Mouse (Mus musculus) bone marrow macrophage, adult 2 months (primary cell): ENCODE data around the gene Kalrn.

Experiments used
- CTCF ChIP-seq: IDR thresholded peaks from 2 replicates; pipeline ENCODE4 v1.5.1; 2012; ENCODE audit warnings: low read depth, mild to moderate bottlenecking, low read length, moderate library complexity
- POLR2A ChIP-seq: IDR thresholded peaks from 2 replicates; pipeline ENCODE4 v1.6.1; 2012; ENCODE audit warnings: mild to moderate bottlenecking, low read depth, low read length, borderline replicate concordance

- TF ChIP-seq CTCF (no peak), POLR2A (no peak)
These were observed 536.8 kb downstream of the Kalrn start for GRCm38 (mm10) chr16:34036327-34037047.
